Mouse (Mus musculus): ENCODE results near the gene Jakmip3. TPM values are rescaled to one million over a fixed set of nuclear protein-coding genes. Genes with fewer than 3 reads are reported as not detected.
A peak's percentile ranks its signal among the peaks of the same experiment; 100 is the strongest.

The Jakmip3 gene
- total and polyA plus RNA-seq, 3 experiments: not detected

- in situ Hi-C loops (cut with MboI; ENCODE audit: low pct_ligation_motif_present, low pct_unique_long_range_greater_than_20kb, low sequenced_read_pairs) (no loop called here), dilution Hi-C loops (cut with MboI; ENCODE audit: extremely low pct_ligation_motif_present, extremely low pct_unique_long_range_greater_than_20kb, low sequenced_read_pairs) (no loop called here)
- TF ChIP-seq HCFC1 (IDR thresholded peaks at IDR 0.05; ENCODE audit: low read depth, low read length) (no peak), PAX5 (IDR thresholded peaks at IDR 0.05; ENCODE audit: low read length) (no peak), ELF1 (IDR thresholded peaks at IDR 0.05; ENCODE audit: low read depth, low read length) (no peak), TCF12 (IDR thresholded peaks at IDR 0.05; ENCODE audit: low read depth, low read length) (no peak), CTCF (conservative IDR thresholded peaks at IDR 0.05 in 1 of 2, IDR thresholded peaks at IDR 0.05 in 1 of 2; ENCODE audit: low read depth in 2 of 2, low read length in 2 of 2) (peak; percentile 8 to 52; a peak in 2 of 4 replicates), GABPA (IDR thresholded peaks at IDR 0.05; ENCODE audit: insufficient replicate concordance, low read depth, low read length) (no peak), CHD2 (IDR thresholded peaks at IDR 0.05; ENCODE audit: low read length) (no peak)
- Histone ChIP-seq H3K9ac (ENCODE audit: insufficient read depth, low read depth) (no peak overlapping the region), H3K36me3 (replicated peaks in 1 of 2; ENCODE audit: control insufficient read depth in 1 of 2, insufficient read depth in 1 of 2, low read length in 1 of 2) (no peaks in the 10 kb centered on the region), H3K27me3 (replicated peaks) (peaks cover 68% of the 10 kb centered on the region), H3K79me2 (replicated peaks; ENCODE audit: control insufficient read depth, extremely low read depth, insufficient read depth, poor library complexity, severe bottlenecking) (no peaks in the 10 kb centered on the region), H3K4me2 (ENCODE audit: insufficient read depth, low read depth, poor library complexity, severe bottlenecking) (no peak overlapping the region), H3K4me1 (ENCODE audit: control insufficient read depth in 1 of 2, insufficient read depth in 2 of 2) (no peaks in the 10 kb centered on the region), H3K9me3 (replicated peaks; ENCODE audit: low read length) (no peaks in the 10 kb centered on the region), H3K4me3 (replicated peaks in 1 of 3; ENCODE audit: low read depth in 2 of 3, low read length in 2 of 3, poor library complexity in 1 of 3) (no peak overlapping the region), H3K27ac (ENCODE audit: insufficient read depth, low read depth) (no peak overlapping the region)
- DNase-seq (ENCODE audit: extremely low read depth): no peak
Measured at GRCm38 (mm10) chr7:138947741-138948140, 7.2 kb downstream of the Jakmip3 start.

GRCm38 (mm10) chr7:138948309-138948708 lies 7.8 kb downstream of the Jakmip3 start:
- Histone ChIP-seq H3K4me2 (ENCODE audit: insufficient read depth, low read depth, poor library complexity, severe bottlenecking) (no peak overlapping the region), H3K36me3 (replicated peaks in 1 of 2; ENCODE audit: control insufficient read depth in 1 of 2, insufficient read depth in 1 of 2, low read length in 1 of 2) (no peaks in the 10 kb centered on the region), H3K27ac (ENCODE audit: insufficient read depth, low read depth) (no peak overlapping the region), H3K27me3 (replicated peaks) (peaks cover 62% of the 10 kb centered on the region), H3K4me3 (replicated peaks in 1 of 3; ENCODE audit: low read depth in 2 of 3, low read length in 2 of 3, poor library complexity in 1 of 3) (no peak overlapping the region), H3K4me1 (ENCODE audit: control insufficient read depth in 1 of 2, insufficient read depth in 2 of 2) (no peaks in the 10 kb centered on the region), H3K9me3 (replicated peaks; ENCODE audit: low read length) (no peaks in the 10 kb centered on the region), H3K9ac (ENCODE audit: insufficient read depth, low read depth) (no peak overlapping the region), H3K79me2 (replicated peaks; ENCODE audit: control insufficient read depth, extremely low read depth, insufficient read depth, poor library complexity, severe bottlenecking) (no peaks in the 10 kb centered on the region)
- dilution Hi-C loops (cut with MboI; ENCODE audit: extremely low pct_ligation_motif_present, extremely low pct_unique_long_range_greater_than_20kb, low sequenced_read_pairs) (no loop called here), in situ Hi-C loops (cut with MboI; ENCODE audit: low pct_ligation_motif_present, low pct_unique_long_range_greater_than_20kb, low sequenced_read_pairs) (no loop called here)
- no peak for DNase-seq (ENCODE audit: extremely low read depth)
- TF ChIP-seq MEF2A (IDR thresholded peaks at IDR 0.05; ENCODE audit: borderline replicate concordance, low read depth, low read length) (no peak), PAX5 (IDR thresholded peaks at IDR 0.05; ENCODE audit: low read length) (no peak), USF1 (IDR thresholded peaks at IDR 0.05; ENCODE audit: low read depth, low read length) (no peak), E2F4 (IDR thresholded peaks at IDR 0.05; ENCODE audit: insufficient replicate concordance, low read depth, low read length) (no peak), CHD2 (IDR thresholded peaks at IDR 0.05; ENCODE audit: low read length) (no peak), TCF12 (IDR thresholded peaks at IDR 0.05; ENCODE audit: low read depth, low read length) (no peak), JUND (conservative IDR thresholded peaks at IDR 0.05; ENCODE audit: low read depth, low read length) (no peak), POLR2AphosphoS2 (IDR thresholded peaks at IDR 0.05; ENCODE audit: low read depth, low read length) (no peak), MYC (IDR thresholded peaks at IDR 0.05; ENCODE audit: low read depth, low read length) (no peak), JUN (IDR thresholded peaks at IDR 0.05; ENCODE audit: insufficient read depth, low read depth, low read length) (no peak), ZNF384 (IDR thresholded peaks at IDR 0.05; ENCODE audit: low read depth, low read length) (no peak), ZMIZ1 (IDR thresholded peaks at IDR 0.05; ENCODE audit: low read depth, low read length) (no peak), CHD1 (IDR thresholded peaks at IDR 0.05; ENCODE audit: low read depth, low read length) (no peak)
